Mouse (Mus musculus) liver, embryonic 12.5 days (tissue): ENCODE results near the gene Atg4a-ps. TPM values are rescaled to one million over a fixed set of nuclear protein-coding genes. Genes with fewer than 3 reads are reported as not detected.

Experiments
- ATAC-seq: fragments of 200-750 bp; cut with Nextera tagmentation; 2 replicates; pipeline ENCODE4 v1.8.0; 2017; ENCODE audit warnings: moderate number of reproducible peaks, mild to moderate bottlenecking, moderate library complexity
- H3K27ac ChIP-seq: fragments of 300-500 bp; sonication (generic); 2 replicates; pipeline ENCODE4 v1.5.1; 2016; ENCODE audit warnings: mild to moderate bottlenecking
- H3K27me3 ChIP-seq: fragments of 300-500 bp; sonication (generic); replicated peaks from 2 replicates; pipeline ENCODE4 v1.6.1; 2016; ENCODE audit warnings: mild to moderate bottlenecking, moderate library complexity
- H3K36me3 ChIP-seq: fragments of 300-500 bp; sonication (generic); 2 replicates; pipeline ENCODE4 v1.6.1; 2016; ENCODE audit warnings: mild to moderate bottlenecking, moderate library complexity
- H3K4me1 ChIP-seq: fragments of 300-500 bp; sonication (generic); 2 replicates; pipeline ENCODE4 v1.6.1; 2016
- H3K4me2 ChIP-seq: fragments of 300-500 bp; sonication (generic); 2 replicates; pipeline ENCODE4 v1.6.1; 2016; ENCODE audit warnings: mild to moderate bottlenecking, moderate library complexity
- H3K4me3 ChIP-seq: fragments of 300-500 bp; sonication (generic); 2 replicates; pipeline ENCODE4 v1.5.1; 2016; ENCODE audit warnings: mild to moderate bottlenecking, moderate library complexity
- H3K9ac ChIP-seq: fragments of 300-500 bp; sonication (generic); 2 replicates; pipeline ENCODE4 v1.6.1; 2016; ENCODE audit warnings: mild to moderate bottlenecking, moderate library complexity
- H3K9me3 ChIP-seq: fragments of 300-500 bp; sonication (generic); replicated peaks from 2 replicates; pipeline ENCODE4 v1.6.1; 2016; ENCODE audit warnings: mild to moderate bottlenecking, moderate library complexity
- whole genome bisulfite sequencing: fragments of 180-500 bp; shearing (Covaris S2); methylation state at CpG from one replicate; pipeline ENCODE4 v1.1.7; 2016; ENCODE audit not compliant: insufficient replicate concordance; 5-methylcytosine and 5-hydroxymethylcytosine counted together
- polyA plus RNA-seq: library from polyadenylated mRNA; unstranded; fragments of >200 nt; fragmentation: Nextera tagmentation; extraction: Ambion mirVana; gene quantifications from 2 replicates; pipeline ENCODE4 v1.2.1, GENCODE M21; 2016

Gene Atg4a-ps
- polyA plus RNA-seq, 1 experiment from 2014 or later: 0.11 TPM

DNA sequence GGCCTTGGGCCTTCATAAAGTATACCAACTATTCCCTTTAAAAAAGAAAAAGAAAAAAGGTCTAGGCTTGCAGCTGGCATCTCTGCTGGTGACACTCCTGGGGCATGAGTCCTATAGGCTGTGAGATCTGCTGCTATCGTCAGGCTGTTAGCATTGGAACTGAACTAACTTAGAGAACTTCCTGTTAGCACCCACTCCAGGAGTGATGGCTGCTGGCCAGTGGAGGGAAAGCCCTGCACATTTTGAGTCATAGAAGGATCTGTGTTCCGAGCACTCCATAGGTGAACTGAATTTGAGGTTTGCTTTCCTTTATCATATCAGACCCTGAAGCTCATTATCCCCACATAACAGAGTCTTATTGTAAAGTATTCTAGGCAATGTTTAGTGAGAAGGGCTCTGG lies 14.1 kb upstream of the Atg4a-ps start:
- H3K9me3 ChIP-seq: no peaks in the 10 kb centered on the region
- H3K4me2 ChIP-seq: no peak overlapping the region
- no peak overlapping the region for H3K4me3 ChIP-seq
- no peak overlapping the region for H3K9ac ChIP-seq
- H3K27ac ChIP-seq: no peak overlapping the region
- no peak for ATAC-seq
- H3K27me3 ChIP-seq: no peaks in the 10 kb centered on the region
- no peaks in the 10 kb centered on the region for H3K36me3 ChIP-seq
- 70% methylated on average over 2 of the region's 2 CpGs for WGBS
- H3K4me1 ChIP-seq: no peaks in the 10 kb centered on the region

DNA sequence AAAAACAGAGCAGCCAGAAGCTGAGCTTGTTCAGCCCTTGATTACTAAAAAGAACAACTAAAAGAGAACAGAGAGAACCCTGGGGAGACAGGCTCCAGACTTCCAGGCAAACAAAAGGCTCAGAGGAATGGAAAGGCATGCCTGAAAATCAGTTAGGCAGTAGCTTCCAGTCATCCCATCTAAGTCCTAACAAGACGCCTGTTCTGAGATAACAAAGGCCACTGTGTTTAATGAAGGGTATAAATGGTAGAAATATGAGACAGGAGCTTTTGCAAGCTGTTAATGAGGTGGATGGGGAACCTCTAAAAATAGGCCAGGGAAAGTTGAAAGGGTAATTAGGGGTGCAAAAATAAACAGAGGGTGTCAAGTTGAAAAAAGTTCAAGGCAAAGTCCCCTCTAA lies 4.5 kb upstream of the Atg4a-ps start:
- Histone ChIP-seq H3K27ac (no peak overlapping the region), H3K9me3 (no peaks in the 10 kb centered on the region), H3K36me3 (no peaks in the 10 kb centered on the region), H3K4me2 (no peak overlapping the region), H3K4me1 (no peaks in the 10 kb centered on the region), H3K4me3 (no peak overlapping the region), H3K9ac (no peak overlapping the region), H3K27me3 (no peaks in the 10 kb centered on the region)
- 62% methylated on average over 1 of the region's 1 CpGs for WGBS
- no peak for ATAC-seq

DNA sequence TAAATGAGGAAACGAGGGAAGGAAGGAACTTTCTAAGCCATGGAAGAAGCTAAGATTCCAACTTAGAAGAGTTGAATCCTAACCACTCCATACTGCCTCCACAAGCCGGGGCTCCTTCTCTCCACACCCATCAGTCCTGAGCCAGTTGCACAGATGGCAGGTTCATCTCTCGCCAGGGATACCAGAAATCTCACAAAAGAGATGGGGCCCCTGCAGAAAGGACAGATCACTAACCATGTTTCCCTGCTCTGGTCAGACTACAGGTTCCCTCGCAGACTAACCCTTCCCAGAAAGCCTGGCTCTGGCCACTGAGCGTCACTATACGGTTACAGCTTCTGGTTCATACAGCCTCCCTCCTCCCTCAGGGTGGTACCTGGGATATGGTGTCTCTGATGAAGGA lies 3.8 kb upstream of the Atg4a-ps start:
- H3K9me3 ChIP-seq: no peaks in the 10 kb centered on the region
- no peak overlapping the region for H3K27ac ChIP-seq
- ATAC-seq: no peak
- WGBS: 71% methylated on average over 6 of the region's 6 CpGs
- H3K36me3 ChIP-seq: no peaks in the 10 kb centered on the region
- no peak overlapping the region for H3K4me3 ChIP-seq
- H3K27me3 ChIP-seq: no peaks in the 10 kb centered on the region
- no peak overlapping the region for H3K4me2 ChIP-seq
- H3K9ac ChIP-seq: no peak overlapping the region
- no peaks in the 10 kb centered on the region for H3K4me1 ChIP-seq

DNA sequence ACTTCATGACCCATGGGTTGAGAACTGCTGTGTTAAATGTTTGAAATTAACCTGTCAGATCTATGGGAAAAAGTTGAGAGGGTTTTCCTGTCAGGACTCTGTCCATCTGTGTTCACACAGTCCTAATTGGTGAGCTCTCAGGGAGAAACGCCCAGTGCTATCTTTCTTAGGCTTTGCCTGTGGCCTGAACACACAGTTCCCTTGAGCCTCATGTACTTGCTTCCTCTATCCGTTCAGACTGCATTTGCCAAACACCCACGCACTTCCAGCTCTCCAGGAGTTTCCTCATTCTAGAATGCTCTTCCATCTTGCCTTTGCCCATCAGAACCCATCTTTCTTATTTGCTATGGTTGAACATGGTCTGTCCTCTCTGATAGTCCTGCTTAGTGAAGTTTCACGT lies 2.6 kb upstream of the Atg4a-ps start:
- Histone ChIP-seq H3K36me3 (no peaks in the 10 kb centered on the region), H3K9ac (no peak overlapping the region), H3K9me3 (no peaks in the 10 kb centered on the region), H3K4me1 (no peaks in the 10 kb centered on the region), H3K27ac (no peak overlapping the region), H3K27me3 (no peaks in the 10 kb centered on the region), H3K4me2 (no peak overlapping the region), H3K4me3 (no peak overlapping the region)
- WGBS: 50% methylated on average over 4 of the region's 4 CpGs
- ATAC-seq: no peak

- Histone ChIP-seq H3K4me2 (no peak overlapping the region), H3K36me3 (no peaks in the 10 kb centered on the region), H3K27me3 (no peaks in the 10 kb centered on the region), H3K9me3 (no peaks in the 10 kb centered on the region), H3K4me1 (no peaks in the 10 kb centered on the region), H3K27ac (no peak overlapping the region), H3K9ac (no peak overlapping the region), H3K4me3 (no peak overlapping the region)
- no peak for ATAC-seq
- 70% methylated on average over 11 of the region's 11 CpGs for WGBS
Measured at GRCm38 (mm10) chr3:103647164-103647867, 1.4 kb upstream of the Atg4a-ps start.

DNA sequence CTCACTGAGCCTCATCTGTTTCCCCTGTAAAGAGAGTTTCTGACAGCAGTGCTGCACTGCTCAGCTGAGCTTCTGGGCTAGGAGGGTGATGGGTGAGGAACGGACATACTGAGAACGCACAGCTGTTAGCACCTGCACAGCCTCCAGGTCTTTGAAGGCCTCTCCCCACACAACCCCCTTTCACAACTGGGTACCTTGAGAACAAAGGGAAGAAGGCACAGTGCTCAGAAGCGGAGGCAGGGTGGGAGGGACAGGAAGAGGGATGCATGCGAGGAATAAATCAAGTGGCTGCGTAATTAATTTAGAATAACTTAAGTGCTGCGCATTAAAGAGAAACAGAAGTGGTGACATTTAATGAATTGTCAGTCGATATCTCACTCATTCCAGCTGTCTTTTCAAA lies 4.6 kb downstream of the Atg4a-ps start:
- no peaks in the 10 kb centered on the region for H3K4me1 ChIP-seq
- ATAC-seq: no peak
- no peak overlapping the region for H3K4me2 ChIP-seq
- no peaks in the 10 kb centered on the region for H3K36me3 ChIP-seq
- H3K4me3 ChIP-seq: no peak overlapping the region
- no peak overlapping the region for H3K9ac ChIP-seq
- no peaks in the 10 kb centered on the region for H3K27me3 ChIP-seq
- no peak overlapping the region for H3K27ac ChIP-seq
- no peaks in the 10 kb centered on the region for H3K9me3 ChIP-seq
- 60% methylated on average over 7 of the region's 7 CpGs for WGBS

- Histone ChIP-seq H3K4me3 (no peak overlapping the region), H3K27me3 (no peaks in the 10 kb centered on the region), H3K9ac (no peak overlapping the region), H3K9me3 (no peaks in the 10 kb centered on the region), H3K27ac (no peak overlapping the region), H3K4me2 (no peak overlapping the region), H3K4me1 (no peaks in the 10 kb centered on the region), H3K36me3 (no peaks in the 10 kb centered on the region)
- no peak for ATAC-seq
- 58% methylated on average over 8 of the region's 8 CpGs for WGBS
Measured at GRCm38 (mm10) chr3:103640226-103640803, 5.6 kb downstream of the Atg4a-ps start.

- Histone ChIP-seq H3K4me3 (no peak overlapping the region), H3K27me3 (no peaks in the 10 kb centered on the region), H3K9ac (no peak overlapping the region), H3K4me1 (no peaks in the 10 kb centered on the region), H3K27ac (no peak overlapping the region), H3K4me2 (no peak overlapping the region), H3K36me3 (no peaks in the 10 kb centered on the region), H3K9me3 (no peaks in the 10 kb centered on the region)
- WGBS: 58% methylated on average over 1 of the region's 1 CpGs
- ATAC-seq: no peak
Measured at GRCm38 (mm10) chr3:103637641-103638040, 8.2 kb downstream of the Atg4a-ps start.

DNA sequence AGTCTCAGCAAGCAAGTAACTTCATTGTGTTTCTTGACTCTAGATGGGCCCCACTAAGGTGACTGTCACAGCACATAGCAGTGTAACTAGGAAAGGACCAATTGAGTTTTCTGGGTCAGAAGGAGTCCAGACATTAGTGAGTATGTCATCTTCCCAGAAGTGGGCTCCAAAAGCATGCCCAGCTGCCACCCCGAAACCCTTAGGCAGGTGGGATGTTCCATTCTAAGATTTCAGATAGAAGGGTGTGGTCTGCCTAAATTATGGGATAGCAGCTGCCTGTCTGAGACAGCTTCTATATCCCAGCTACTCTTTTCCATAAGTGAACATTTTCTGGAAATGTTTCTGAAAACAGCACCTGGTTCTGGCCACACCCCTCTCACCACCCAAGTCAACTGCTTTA lies 11.6 kb downstream of the Atg4a-ps start:
- Histone ChIP-seq H3K9ac (no peak overlapping the region), H3K27ac (no peak overlapping the region), H3K9me3 (no peaks in the 10 kb centered on the region), H3K27me3 (no peaks in the 10 kb centered on the region), H3K4me3 (no peak overlapping the region), H3K4me1 (no peaks in the 10 kb centered on the region), H3K36me3 (no peaks in the 10 kb centered on the region), H3K4me2 (no peak overlapping the region)
- 80% methylated on average over 1 of the region's 1 CpGs for WGBS
- ATAC-seq: no peak

DNA sequence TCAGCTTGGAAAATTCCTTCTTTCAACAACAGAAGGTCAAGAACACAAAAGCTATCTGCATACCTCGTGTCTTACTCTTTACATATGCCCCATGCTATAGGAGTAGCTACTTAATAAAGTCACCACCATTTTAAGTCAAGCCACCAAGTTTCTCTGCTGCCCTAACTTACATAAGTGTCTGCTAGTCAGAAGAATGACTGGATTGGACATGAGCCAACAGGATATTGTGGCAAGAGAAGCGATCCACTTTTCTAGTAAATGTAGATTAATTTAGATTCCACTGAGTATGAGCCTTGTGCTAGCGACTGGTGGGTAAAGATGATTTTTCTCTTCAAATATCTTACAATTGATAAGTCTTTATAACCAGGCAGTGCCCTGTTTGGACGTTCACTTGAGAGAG lies 12.0 kb downstream of the Atg4a-ps start:
- no peaks in the 10 kb centered on the region for H3K4me1 ChIP-seq
- no peak overlapping the region for H3K27ac ChIP-seq
- no peak overlapping the region for H3K4me2 ChIP-seq
- H3K9ac ChIP-seq: no peak overlapping the region
- WGBS: 52% methylated on average over 4 of the region's 4 CpGs
- H3K27me3 ChIP-seq: no peaks in the 10 kb centered on the region
- H3K4me3 ChIP-seq: no peak overlapping the region
- no peak for ATAC-seq
- H3K36me3 ChIP-seq: no peaks in the 10 kb centered on the region
- H3K9me3 ChIP-seq: no peaks in the 10 kb centered on the region

- Histone ChIP-seq H3K27ac (no peak overlapping the region), H3K9me3 (no peaks in the 10 kb centered on the region), H3K4me2 (no peak overlapping the region), H3K27me3 (no peaks in the 10 kb centered on the region), H3K4me1 (no peaks in the 10 kb centered on the region), H3K9ac (no peak overlapping the region), H3K36me3 (no peaks in the 10 kb centered on the region), H3K4me3 (no peak overlapping the region)
- WGBS: 74% methylated on average over 7 of the region's 7 CpGs
- ATAC-seq: no peak
Measured at GRCm38 (mm10) chr3:103633124-103633523, 12.7 kb downstream of the Atg4a-ps start.

DNA sequence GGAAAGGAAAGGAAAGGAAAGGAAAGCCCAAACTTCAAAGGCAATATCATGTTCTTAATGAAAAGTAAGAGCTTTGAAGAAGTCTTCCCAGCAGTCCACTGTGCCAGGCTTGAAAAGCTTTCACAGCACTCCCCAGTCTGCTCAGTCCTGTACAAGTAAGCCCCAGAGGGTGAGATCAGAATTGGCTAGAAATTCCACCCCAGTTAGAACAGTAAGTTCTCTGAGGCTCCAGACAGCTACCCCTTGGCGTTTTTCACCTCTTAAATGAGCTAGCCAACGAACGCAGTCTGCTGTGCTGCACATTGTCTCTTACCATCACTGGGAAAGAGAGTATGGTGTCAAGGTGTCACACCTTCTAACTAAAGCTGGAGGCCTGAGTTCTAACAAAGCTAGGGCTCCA lies 18.2 kb downstream of the Atg4a-ps start:
- Histone ChIP-seq H3K36me3 (no peaks in the 10 kb centered on the region), H3K4me3 (no peak overlapping the region), H3K27me3 (no peaks in the 10 kb centered on the region), H3K27ac (no peak overlapping the region), H3K9ac (no peak overlapping the region), H3K4me2 (no peak overlapping the region), H3K4me1 (no peaks in the 10 kb centered on the region), H3K9me3 (no peaks in the 10 kb centered on the region)
- ATAC-seq: no peak
- WGBS: 81% methylated on average over 3 of the region's 3 CpGs

GRCm38 (mm10) chr3:103626481-103626880 lies 19.4 kb downstream of the Atg4a-ps start:
- 68% methylated on average over 4 of the region's 4 CpGs for WGBS
- Histone ChIP-seq H3K27ac (no peak overlapping the region), H3K4me2 (no peak overlapping the region), H3K9me3 (no peaks in the 10 kb centered on the region), H3K27me3 (no peaks in the 10 kb centered on the region), H3K36me3 (no peaks in the 10 kb centered on the region), H3K9ac (no peak overlapping the region), H3K4me1 (no peaks in the 10 kb centered on the region), H3K4me3 (no peak overlapping the region)
- ATAC-seq: no peak
